Mouse (Mus musculus) MEL (cell line): ENCODE data around the gene Fgfr2. TPM values are rescaled to one million over a fixed set of nuclear protein-coding genes. Genes with fewer than 3 reads are reported as not detected.

Experiments used
- DNase-seq: peaks from one replicate; pipeline ENCODE4 v3.0.0; 2011; ENCODE audit warnings: low read depth, low spot score
- H3K27ac ChIP-seq: 2 replicates; pipeline ENCODE4 v1.5.1; 2012; ENCODE audit warnings: low read depth, mild to moderate bottlenecking, control low read depth, low read length, moderate library complexity; ENCODE audit not compliant: control insufficient read depth
- H3K27me3 ChIP-seq, 2 experiments: fragments of 150-350 bp in 1 of 2; sonication (generic) in 1 of 2; 2 replicates each; pipeline ENCODE4 v1.6.1; 2012; ENCODE audit warnings: low read length in 2 of 2, mild to moderate bottlenecking in 2 of 2, improper control_type of control experiment in 1 of 2, moderate library complexity in 1 of 2; ENCODE audit not compliant: insufficient read depth in 2 of 2, control insufficient read depth in 1 of 2
- H3K36me3 ChIP-seq, 2 experiments: 2 replicates each; pipeline ENCODE4 v1.6.1; 2012 to 2014; ENCODE audit warnings: low read length in 2 of 2, improper control_type of control experiment in 1 of 2, inconsistent platforms in 1 of 2, mild to moderate bottlenecking in 1 of 2; ENCODE audit not compliant: insufficient read depth in 2 of 2, control insufficient read depth in 1 of 2
- H3K4me1 ChIP-seq, 2 experiments: fragments of 150-350 bp in 1 of 2; sonication (generic) in 1 of 2; 2 replicates each; pipeline ENCODE4 v1.6.1; 2012; ENCODE audit warnings: low read length in 2 of 2, improper control_type of control experiment in 1 of 2, mild to moderate bottlenecking in 1 of 2; ENCODE audit not compliant: insufficient read depth in 2 of 2, control insufficient read depth in 1 of 2
- H3K4me3 ChIP-seq, 2 experiments: fragments of 150-350 bp in 1 of 2; sonication (generic) in 1 of 2; 2 replicates each; pipeline ENCODE4 v1.5.1; 2012; ENCODE audit warnings: low read depth in 2 of 2, low read length in 2 of 2, mild to moderate bottlenecking in 2 of 2, moderate library complexity in 2 of 2, control low read depth in 1 of 2, improper control_type of control experiment in 1 of 2; ENCODE audit not compliant: control insufficient read depth in 1 of 2, insufficient read depth in 1 of 2
- H3K79me2 ChIP-seq: 2 replicates; pipeline ENCODE4 v1.6.1; 2012; ENCODE audit warnings: mild to moderate bottlenecking, low read length, moderate library complexity; ENCODE audit not compliant: control insufficient read depth, poor library complexity, insufficient read depth
- H3K9ac ChIP-seq: 2 replicates; pipeline ENCODE4 v1.6.1; 2012; ENCODE audit warnings: low read depth, mild to moderate bottlenecking, control low read depth, low read length, moderate library complexity; ENCODE audit not compliant: control insufficient read depth, poor library complexity, severe bottlenecking
- H3K9me3 ChIP-seq: fragments of 150-350 bp; sonication (generic); replicated peaks from 2 replicates; pipeline ENCODE4 v1.6.1; 2012; ENCODE audit warnings: mild to moderate bottlenecking, low read length, improper control_type of control experiment, moderate library complexity; ENCODE audit not compliant: insufficient read depth
- BHLHE40 ChIP-seq: IDR thresholded peaks from 2 replicates; pipeline ENCODE4 v1.6.1; 2012; ENCODE audit warnings: low read depth, mild to moderate bottlenecking, inconsistent platforms, low read length, improper control_type of control experiment, borderline replicate concordance
- CHD1 ChIP-seq: IDR thresholded peaks from 2 replicates; pipeline ENCODE4 v1.6.1; 2012; ENCODE audit warnings: low read depth, mild to moderate bottlenecking, inconsistent platforms, low read length, improper control_type of control experiment
- E2F4 ChIP-seq: IDR thresholded peaks from 2 replicates; pipeline ENCODE4 v1.6.1; 2011; ENCODE audit warnings: low read depth, low read length, improper control_type of control experiment, borderline replicate concordance
- ELF1 ChIP-seq: IDR thresholded peaks from 2 replicates; pipeline ENCODE4 v1.6.1; 2014; ENCODE audit warnings: low read depth, mild to moderate bottlenecking, inconsistent platforms, low read length, improper control_type of control experiment, moderate library complexity
- EP300 ChIP-seq, 2 experiments: IDR thresholded peaks; 2 replicates each; pipeline ENCODE4 v1.6.1; 2011; ENCODE audit warnings: improper control_type of control experiment in 2 of 2, low read length in 2 of 2, low read depth in 1 of 2, mild to moderate bottlenecking in 1 of 2
- GABPA ChIP-seq: IDR thresholded peaks from 2 replicates; pipeline ENCODE4 v1.6.1; 2012; ENCODE audit warnings: low read depth, mild to moderate bottlenecking, inconsistent platforms, low read length, improper control_type of control experiment, moderate library complexity
- HCFC1 ChIP-seq: IDR thresholded peaks from 2 replicates; pipeline ENCODE4 v1.6.1; 2012; ENCODE audit warnings: low read depth, mild to moderate bottlenecking, inconsistent platforms, low read length, improper control_type of control experiment, moderate library complexity
- JUND ChIP-seq: IDR thresholded peaks from 2 replicates; pipeline ENCODE4 v1.6.1; 2011; ENCODE audit warnings: low read depth, mild to moderate bottlenecking, improper control_type of control experiment, low read length
- MAX ChIP-seq: IDR thresholded peaks from 2 replicates; pipeline ENCODE4 v1.6.1; 2011; ENCODE audit warnings: low read length, improper control_type of control experiment
- MAZ ChIP-seq: IDR thresholded peaks from 2 replicates; pipeline ENCODE4 v1.6.1; 2012; ENCODE audit warnings: low read depth, mild to moderate bottlenecking, inconsistent platforms, low read length, improper control_type of control experiment
- MEF2A ChIP-seq: IDR thresholded peaks from 2 replicates; pipeline ENCODE4 v1.6.1; 2014; ENCODE audit warnings: low read depth, mild to moderate bottlenecking, inconsistent platforms, low read length, improper control_type of control experiment; ENCODE audit not compliant: poor library complexity, insufficient replicate concordance, severe bottlenecking; ENCODE audit errors: extremely low read depth
- MXI1 ChIP-seq: IDR thresholded peaks from 2 replicates; pipeline ENCODE4 v1.6.1; 2011; ENCODE audit warnings: mild to moderate bottlenecking, low read depth, low read length, improper control_type of control experiment
- NELFE ChIP-seq: IDR thresholded peaks from 2 replicates; pipeline ENCODE4 v1.6.1; 2011; ENCODE audit warnings: low read depth, low read length, improper control_type of control experiment
- NRF1 ChIP-seq: IDR thresholded peaks from 2 replicates; pipeline ENCODE4 v1.6.1; 2014; ENCODE audit warnings: low read depth, mild to moderate bottlenecking, inconsistent platforms, low read length, improper control_type of control experiment, moderate library complexity; ENCODE audit not compliant: poor library complexity, insufficient read depth, severe bottlenecking
- POLR2AphosphoS2 ChIP-seq: IDR thresholded peaks from 2 replicates; pipeline ENCODE4 v1.6.1; 2011; ENCODE audit warnings: low read length, improper control_type of control experiment
- POLR2AphosphoS5 ChIP-seq: IDR thresholded peaks from 2 replicates; pipeline ENCODE4 v1.6.1; 2012; ENCODE audit warnings: low read depth, borderline replicate concordance, mild to moderate bottlenecking, inconsistent platforms, low read length, moderate library complexity, mixed read lengths
- RCOR1 ChIP-seq: IDR thresholded peaks from 2 replicates; pipeline ENCODE4 v1.6.1; 2012; ENCODE audit warnings: low read depth, mild to moderate bottlenecking, inconsistent platforms, low read length, improper control_type of control experiment
- SIN3A ChIP-seq: IDR thresholded peaks from 2 replicates; pipeline ENCODE4 v1.6.1; 2012; ENCODE audit warnings: low read length, improper control_type of control experiment, inconsistent platforms
- SMC3 ChIP-seq: IDR thresholded peaks from 2 replicates; pipeline ENCODE4 v1.6.1; 2011; ENCODE audit warnings: low read depth, low read length, improper control_type of control experiment
- TAL1 ChIP-seq: IDR thresholded peaks from 2 replicates; pipeline ENCODE4 v1.6.1; 2012; ENCODE audit warnings: mild to moderate bottlenecking, inconsistent platforms, low read length, moderate library complexity, mixed read lengths
- ZKSCAN1 ChIP-seq: IDR thresholded peaks from 2 replicates; pipeline ENCODE4 v1.6.1; 2012; ENCODE audit warnings: low read depth, mild to moderate bottlenecking, inconsistent platforms, low read length, improper control_type of control experiment, moderate library complexity
- ZMIZ1 ChIP-seq: IDR thresholded peaks from 2 replicates; pipeline ENCODE4 v1.6.1; 2012; ENCODE audit warnings: low read depth, mild to moderate bottlenecking, inconsistent platforms, low read length, improper control_type of control experiment, moderate library complexity
- polyA plus RNA-seq, 2 experiments: library from polyadenylated mRNA; stranded (reverse) in 1 of 2; unstranded in 1 of 2; fragments of >175 nt in 1 of 2; fragments of >200 nt in 1 of 2; gene quantifications; 2 replicates each; pipeline versions ENCODE4 v1.2.1 to v1.2.4; 2012; ENCODE audit warnings: low replicate concordance in 2 of 2, low read depth in 1 of 2; ENCODE audit not compliant: insufficient read length in 2 of 2, insufficient read depth in 1 of 2, missing spikeins in 1 of 2
- total RNA-seq: library from RNA; depleted of rRNA; stranded (reverse); fragments of 300-350 nt; gene quantifications from 2 replicates; pipeline ENCODE4 v1.2.3, GENCODE M21; 2012

The Fgfr2 gene
- total and polyA plus RNA-seq, 3 experiments, result not detected

- Histone ChIP-seq H3K4me1 (no peaks in the 10 kb centered on the region), H3K27ac (no peak overlapping the region), H3K27me3 (peaks cover 0 to 3% of the 10 kb centered on the region in 2 experiments; a peak in 1 of 4 replicates), H3K4me3 (no peak overlapping the region), H3K79me2 (no peaks in the 10 kb centered on the region), H3K9ac (no peak overlapping the region), H3K36me3 (no peaks in the 10 kb centered on the region), H3K9me3 (no peaks in the 10 kb centered on the region)
- no peak for DNase-seq
- TF ChIP-seq NRF1 (no peak), MAZ (no peak), ZKSCAN1 (no peak), POLR2AphosphoS5 (no peak), BHLHE40 (no peak), SIN3A (no peak), NELFE (no peak), MAX (no peak), CHD1 (no peak), E2F4 (no peak), TAL1 (no peak), MXI1 (no peak), POLR2AphosphoS2 (no peak), MEF2A (no peak), GABPA (no peak)
These were observed 2518.8 kb downstream of the Fgfr2 start for GRCm38 (mm10) chr7:130604390-130604789.

DNA sequence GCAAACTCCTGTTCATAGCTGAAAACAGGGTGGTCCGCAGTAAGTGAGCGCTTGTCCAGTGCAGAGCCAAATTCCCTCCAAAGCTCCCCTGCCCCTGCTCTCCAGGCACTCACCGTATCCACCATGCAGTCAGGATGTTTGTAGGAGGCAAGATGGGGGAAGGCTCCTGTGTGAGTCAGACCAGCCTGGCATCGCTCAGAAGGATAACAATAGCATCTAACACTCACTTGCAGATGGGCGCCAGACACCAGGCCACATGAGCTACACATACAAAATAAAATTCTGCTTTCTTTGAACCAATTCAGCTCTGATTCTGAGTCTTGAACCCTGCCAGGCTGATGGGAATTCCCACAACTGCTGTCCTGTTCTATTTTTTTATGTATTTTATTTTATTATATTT is 2519.6 kb downstream of the Fgfr2 start:
- DNase-seq, result no peak
- TF ChIP-seq JUND (no peak), ZMIZ1 (no peak), RCOR1 (no peak), EP300 (IDR thresholded peaks at IDR 0.05; ENCODE audit: low read depth in 1 of 2, low read length in 2 of 2) (no peak), SMC3 (no peak), HCFC1 (no peak), GABPA (no peak), CHD1 (no peak), ELF1 (no peak), MAZ (no peak)
- H3K27me3 ChIP-seq, result peaks cover 0 to 2% of the 10 kb centered on the region in 2 experiments; a peak in 1 of 4 replicates
- H3K27ac ChIP-seq, result no peak overlapping the region
- H3K79me2 ChIP-seq, result no peaks in the 10 kb centered on the region
- H3K4me1 ChIP-seq, result no peaks in the 10 kb centered on the region
- H3K9ac ChIP-seq, result no peak overlapping the region
- no peaks in the 10 kb centered on the region for H3K9me3 ChIP-seq
- H3K4me3 ChIP-seq, result no peak overlapping the region
- no peaks in the 10 kb centered on the region for H3K36me3 ChIP-seq
